Comparison of ENCODE assay signal across 8 mouse cellular contexts in the genomic region with DNA sequence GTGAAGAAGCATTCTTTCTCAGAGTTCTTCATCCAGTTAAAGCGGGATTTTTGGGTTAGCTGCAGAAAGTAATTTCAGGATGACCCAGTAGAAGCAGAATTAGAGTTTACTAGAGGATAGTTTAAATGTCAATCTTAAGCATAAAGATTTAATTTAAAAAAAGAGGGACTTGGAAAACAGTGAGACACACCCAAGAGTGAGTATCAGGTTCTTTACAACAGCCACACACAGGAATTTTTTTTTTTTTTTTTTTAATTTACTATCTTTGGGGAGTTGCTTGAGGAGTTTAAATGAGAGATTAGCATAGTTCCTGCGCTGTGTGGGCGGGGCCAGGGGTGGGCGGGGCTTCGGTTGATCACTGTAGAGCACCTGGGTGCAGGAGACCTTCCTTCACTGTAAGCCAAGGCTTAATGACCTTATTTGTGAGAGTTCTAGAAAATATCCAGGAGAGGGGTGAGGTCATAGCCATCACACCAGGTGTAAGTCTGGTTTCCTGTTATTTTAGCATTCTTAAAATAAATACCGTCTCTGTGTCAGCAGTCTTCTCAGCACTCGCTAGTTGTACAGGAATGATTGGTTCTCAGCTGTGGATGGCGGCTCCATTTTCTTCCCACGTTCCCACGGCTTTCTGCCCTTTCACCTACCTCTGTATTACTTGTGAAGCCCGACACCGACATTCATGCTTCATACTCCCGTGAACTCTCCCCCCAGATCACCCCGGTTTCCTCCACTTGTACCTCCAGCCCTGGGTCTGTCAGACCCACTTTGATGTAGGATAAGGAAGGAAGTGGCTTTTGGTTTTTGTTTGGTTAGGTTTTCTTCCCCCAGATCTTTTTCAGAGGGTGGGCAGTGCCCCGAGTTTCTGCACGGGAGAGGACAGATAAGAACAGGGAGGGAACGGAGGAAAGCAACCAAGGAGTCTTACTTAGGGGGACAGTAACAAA. TPM values are rescaled to one million over a fixed set of nuclear protein-coding genes. Genes with fewer than 3 reads are reported as not detected.
DNase-seq lines count a peak whose midpoint lies in the region; ATAC-seq lines count a peak whose summit lies in the region.

No protein-coding gene starts in this region.

- no peaks in the 10 kb centered on the region for H3K9me3 ChIP-seq in kidney, embryonic 14.5 days (ENCODE audit: control insufficient read depth, low read length)
- H3K9me3 ChIP-seq in neural tube, embryonic 15.5 days (replicated peaks), result no peaks in the 10 kb centered on the region

- DNase-seq in kidney, adult 11 months, result no peak
- peak; percentile 54 for DNase-seq in MEL-GATA-1-ER (ENCODE audit: extremely low read depth, low read depth)
- no peak for DNase-seq in left cerebral cortex, postnatal 36 days (ENCODE audit: low spot score in 2 of 2)
- no peak for DNase-seq in lung, postnatal 36 days
- no peak for DNase-seq in adrenal gland, adult 18-20 months (ENCODE audit: low spot score in 2 of 2)

- H3K27me3 ChIP-seq in kidney, embryonic 14.5 days (ENCODE audit: control insufficient read depth, insufficient read depth, low read length), result peaks cover 8% of the 10 kb centered on the region; the same call in 1 of the 2 replicates
- no peaks in the 10 kb centered on the region for H3K27me3 ChIP-seq in neural tube, embryonic 15.5 days (replicated peaks)

- no peak overlapping the region for H3K27ac ChIP-seq in kidney, embryonic 14.5 days (ENCODE audit: low read depth, low read length)
- no peak overlapping the region for H3K27ac ChIP-seq in neural tube, embryonic 15.5 days (replicated peaks)

- H3K4me1 ChIP-seq in kidney, embryonic 14.5 days (ENCODE audit: control insufficient read depth, insufficient read depth, low read length), result no peaks in the 10 kb centered on the region
- no peaks in the 10 kb centered on the region for H3K4me1 ChIP-seq in neural tube, embryonic 15.5 days

- ATAC-seq in kidney, embryonic 14.5 days (ENCODE audit: low FRiP score, low TSS enrichment), result no peak
- peak; percentile 85 for ATAC-seq in inflammation-experienced regulatory T-cells, adult 6 months
- no peak for ATAC-seq in neural tube, embryonic 15.5 days (ENCODE audit: low FRiP score)

- H3K9ac ChIP-seq in kidney, embryonic 14.5 days (ENCODE audit: low read depth, low read length), result no peak overlapping the region
- H3K9ac ChIP-seq in neural tube, embryonic 15.5 days (replicated peaks), result no peak overlapping the region

- WGBS in kidney, embryonic 14.5 days, result 19% methylated on average over 17 of the region's 17 CpGs
- WGBS in neural tube, embryonic 15.5 days, result 40% methylated on average over 17 of the region's 17 CpGs

- H3K4me3 ChIP-seq in kidney, embryonic 14.5 days (ENCODE audit: low read length), result no peak overlapping the region
- no peak overlapping the region for H3K4me3 ChIP-seq in neural tube, embryonic 15.5 days (replicated peaks)

- no peaks in the 10 kb centered on the region for H3K36me3 ChIP-seq in kidney, embryonic 14.5 days (ENCODE audit: control insufficient read depth, insufficient read depth, low read length)
- no peaks in the 10 kb centered on the region for H3K36me3 ChIP-seq in neural tube, embryonic 15.5 days

- intact Hi-C loops in left cerebral cortex, postnatal 36 days (cut with DNase I), result no loop called here

- H3K4me2 ChIP-seq in kidney, embryonic 14.5 days (replicated peaks; ENCODE audit: low read depth, low read length), result peak overlapping the region; percentile 29; the same call in 1 of the 2 replicates
- peak overlapping the region; percentile 22; the same call in 1 of the 2 replicates for H3K4me2 ChIP-seq in neural tube, embryonic 15.5 days

RNA-seq across cellular contexts. Expression of a gene that starts 6.6 kb away (rescaled TPM):
- 26.7 and 39.9 TPM in 2 replicates for polyA plus RNA-seq in kidney, embryonic 14.5 days (2014; fragmentation: Nextera tagmentation; extraction: Ambion mirVana)
- 10 to 100 TPM; 28.0 to 49.0 (median 34.6) TPM for polyA plus RNA-seq in inflammation-experienced regulatory T-cells, adult 6 months (2017; shearing (Covaris generic))
- 13.5 and 17.0 TPM in 2 replicates for polyA plus RNA-seq in neural tube, embryonic 15.5 days (2015; fragmentation: Nextera tagmentation; extraction: Ambion mirVana)
- 10 to 100 TPM; 15.6 to 19.5 TPM for total RNA-seq in left cerebral cortex, postnatal 36 days (2021)
- 10 to 100 TPM; 10.0 to 17.6 TPM for total RNA-seq in adrenal gland, adult 18-20 months (2021)

RNA-seq across cellular contexts. Expression of a gene that starts 56.7 kb away (rescaled TPM):
- 29.0 and 31.8 TPM in 2 replicates for polyA plus RNA-seq in kidney, embryonic 14.5 days (2014; fragmentation: Nextera tagmentation; extraction: Ambion mirVana)
- 10 to 100 TPM; 18.2 to 27.0 (median 19.2) TPM for polyA plus RNA-seq in inflammation-experienced regulatory T-cells, adult 6 months (2017; shearing (Covaris generic))
- 19.3 and 21.9 TPM in 2 replicates for polyA plus RNA-seq in neural tube, embryonic 15.5 days (2015; fragmentation: Nextera tagmentation; extraction: Ambion mirVana)
- 10 to 100 TPM; 10.4 to 10.7 TPM for total RNA-seq in left cerebral cortex, postnatal 36 days (2021)
- total RNA-seq in adrenal gland, adult 18-20 months (2021), result 10 to 100 TPM; 17.3 to 28.8 TPM
